ENCODE assay signal across 19 mouse cellular contexts in the genomic region with DNA sequence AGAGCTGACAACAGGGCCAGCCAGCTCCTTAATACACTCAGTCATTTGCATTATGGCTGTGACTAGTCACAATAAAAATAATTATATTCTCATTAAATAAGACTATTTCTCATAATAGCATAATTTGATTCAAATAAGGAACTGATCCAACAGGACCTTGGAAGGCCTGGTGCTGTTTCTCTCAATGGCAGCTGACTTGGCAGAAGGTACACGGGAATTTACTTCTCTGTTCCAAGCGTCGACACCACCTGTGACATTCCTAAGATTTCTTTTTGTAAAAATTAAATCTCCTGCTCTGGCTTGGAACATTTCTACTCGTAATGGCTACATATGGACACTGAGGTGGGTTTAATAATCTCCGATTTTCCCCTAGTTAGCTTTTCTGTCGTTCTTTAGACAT.
A peak's percentile ranks its signal among the peaks of the same experiment; 100 is the strongest.
DNase-seq lines count a peak whose midpoint lies in the region; ATAC-seq and TF ChIP-seq lines count a peak whose summit lies in the region.
"Had no signal": no experiment of that assay in that cellular context is flagged by ENCODE, and none has a peak within 500 bp of the region (broad histone marks: within the 10 kb centered on the region; RNA-seq: fewer than 3 reads in every experiment).

No protein-coding gene starts in this region.

- no peak overlapping the region for H3K9ac ChIP-seq in forebrain, embryonic 14.5 days (ENCODE audit: low read length)
- H3K9ac ChIP-seq in forebrain, embryonic 15.5 days (replicated peaks) = no peak overlapping the region
- no peak overlapping the region for H3K9ac ChIP-seq in midbrain, embryonic 16.5 days (ENCODE audit: low read depth, low read length)
- H3K9ac ChIP-seq: embryonic facial prominence, embryonic 15.5 days; hindbrain, embryonic 13.5 days had no signal

- no peak for TF ChIP-seq CTCF in brain, embryonic 14.5 days (IDR thresholded peaks at IDR 0.05; ENCODE audit: borderline replicate concordance, extremely low read depth, insufficient read depth, insufficient read length)
- TF ChIP-seq CTCF in cerebellum, adult 2 months (IDR thresholded peaks at IDR 0.05; ENCODE audit: borderline replicate concordance, insufficient read depth, low read depth, low read length) = no peak

- peak; percentile 14 for DNase-seq in forebrain, embryonic 14.5 days (ENCODE audit: low spot score)
- peak; percentile 25 for DNase-seq in brain, embryonic 14.5 days (ENCODE audit: low read depth)
- DNase-seq in cerebellum, adult 2 months = peak; percentile 25 to 71
- peak; percentile 20 to 31 for DNase-seq in cerebellum, postnatal 36 days
- DNase-seq in thymus, postnatal 25 days = no peak
- DNase-seq: adrenal gland, postnatal 10 days; embryo, embryonic 11 days; gastrocnemius, adult 2 months; gastrocnemius, postnatal 36 days; heart, adult 11 months; heart, postnatal 10 days; kidney, adult 18-20 months had no signal

- 78% methylated on average over 6 of the region's 6 CpGs for WGBS in forebrain, embryonic 14.5 days
- 57% methylated on average over 6 of the region's 6 CpGs for WGBS in forebrain, embryonic 15.5 days
- WGBS in cerebellum, adult 2 months = 20% methylated on average over 6 of the region's 6 CpGs
- WGBS in midbrain, embryonic 16.5 days = 84% methylated on average over 6 of the region's 6 CpGs

- no peak overlapping the region for H3K4me2 ChIP-seq in forebrain, embryonic 14.5 days (ENCODE audit: low read length)
- no peak overlapping the region for H3K4me2 ChIP-seq in forebrain, embryonic 15.5 days (replicated peaks)
- H3K4me2 ChIP-seq in midbrain, embryonic 16.5 days (ENCODE audit: low read length) = no peak overlapping the region
- H3K4me2 ChIP-seq: embryonic facial prominence, embryonic 15.5 days; hindbrain, embryonic 13.5 days had no signal

- no peaks in the 10 kb centered on the region for H3K4me1 ChIP-seq in forebrain, embryonic 14.5 days (ENCODE audit: control insufficient read depth, insufficient read depth, low read length)
- H3K4me1 ChIP-seq in forebrain, embryonic 15.5 days = 0 out of 2 replicates have a peak, but pooled peaks cover 5% of the 10 kb centered on the region
- H3K4me1 ChIP-seq in cerebellum, adult 2 months (ENCODE audit: control insufficient read depth, insufficient read depth, low read length) = peaks cover 8% of the 10 kb centered on the region
- H3K4me1 ChIP-seq in midbrain, embryonic 16.5 days (ENCODE audit: control insufficient read depth, insufficient read depth, low read length) = no peaks in the 10 kb centered on the region
- H3K4me1 ChIP-seq: embryonic facial prominence, embryonic 15.5 days; forebrain, embryonic 10.5 days; hindbrain, embryonic 13.5 days had no signal

- TF ChIP-seq POLR2A in brain, embryonic 14.5 days (IDR thresholded peaks at IDR 0.05; ENCODE audit: borderline replicate concordance, extremely low read depth, insufficient read depth, insufficient read length, poor library complexity, severe bottlenecking) = no peak
- no peak for TF ChIP-seq POLR2A in cerebellum, adult 2 months (IDR thresholded peaks at IDR 0.05; ENCODE audit: borderline replicate concordance, insufficient read depth, low read length)

- H3K4me3 ChIP-seq in forebrain, embryonic 14.5 days (ENCODE audit: low read depth, low read length) = no peak overlapping the region
- H3K4me3 ChIP-seq in forebrain, embryonic 15.5 days = no peak overlapping the region
- H3K4me3 ChIP-seq in cerebellum, adult 2 months (replicated peaks; ENCODE audit: insufficient read depth, low read depth, low read length) = no peak overlapping the region
- no peak overlapping the region for H3K4me3 ChIP-seq in midbrain, embryonic 16.5 days (ENCODE audit: low read depth, low read length)
- H3K4me3 ChIP-seq: embryonic facial prominence, embryonic 15.5 days; erythroblast, embryonic 14.5 days; forebrain, embryonic 10.5 days; gastrocnemius, adult 2 months; hindbrain, embryonic 13.5 days had no signal

- no peaks in the 10 kb centered on the region for H3K9me3 ChIP-seq in forebrain, embryonic 14.5 days (replicated peaks; ENCODE audit: control insufficient read depth, low read length)
- no peaks in the 10 kb centered on the region for H3K9me3 ChIP-seq in forebrain, embryonic 15.5 days
- H3K9me3 ChIP-seq in midbrain, embryonic 16.5 days (replicated peaks; ENCODE audit: control insufficient read depth, low read length, poor library complexity, severe bottlenecking) = no peaks in the 10 kb centered on the region
- H3K9me3 ChIP-seq: embryonic facial prominence, embryonic 15.5 days; forebrain, embryonic 10.5 days; hindbrain, embryonic 13.5 days had no signal

- no peaks in the 10 kb centered on the region for H3K27me3 ChIP-seq in forebrain, embryonic 14.5 days (replicated peaks; ENCODE audit: control insufficient read depth, insufficient read depth, low read length)
- H3K27me3 ChIP-seq in forebrain, embryonic 15.5 days = no peaks in the 10 kb centered on the region
- H3K27me3 ChIP-seq in cerebellum, adult 2 months (ENCODE audit: control insufficient read depth, insufficient read depth, low read length) = no peaks in the 10 kb centered on the region
- no peaks in the 10 kb centered on the region for H3K27me3 ChIP-seq in midbrain, embryonic 16.5 days (ENCODE audit: control insufficient read depth, insufficient read depth, low read depth, low read length)
- H3K27me3 ChIP-seq: embryonic facial prominence, embryonic 15.5 days; hindbrain, embryonic 13.5 days had no signal

- H3K36me3 ChIP-seq in forebrain, embryonic 14.5 days (ENCODE audit: control insufficient read depth, insufficient read depth, low read length) = no peaks in the 10 kb centered on the region
- H3K36me3 ChIP-seq in forebrain, embryonic 15.5 days = no peaks in the 10 kb centered on the region
- no peaks in the 10 kb centered on the region for H3K36me3 ChIP-seq in midbrain, embryonic 16.5 days (ENCODE audit: control insufficient read depth, insufficient read depth, low read length)
- H3K36me3 ChIP-seq: embryonic facial prominence, embryonic 15.5 days; forebrain, embryonic 10.5 days; hindbrain, embryonic 13.5 days had no signal

- ATAC-seq in forebrain, embryonic 14.5 days = no peak
- ATAC-seq in forebrain, embryonic 15.5 days (replicated peaks) = no peak
- ATAC-seq in midbrain, embryonic 16.5 days = no peak
- ATAC-seq: hindbrain, postnatal 0 days had no signal

- H3K27ac ChIP-seq in forebrain, embryonic 14.5 days (ENCODE audit: low read depth, low read length) = no peak overlapping the region
- no peak overlapping the region for H3K27ac ChIP-seq in forebrain, embryonic 15.5 days (replicated peaks)
- no peak overlapping the region for H3K27ac ChIP-seq in cerebellum, adult 2 months (ENCODE audit: insufficient read depth, low read length)
- no peak overlapping the region for H3K27ac ChIP-seq in midbrain, embryonic 16.5 days (ENCODE audit: low read length)
- H3K27ac ChIP-seq: embryonic facial prominence, embryonic 15.5 days; forebrain, embryonic 10.5 days; gastrocnemius, adult 2 months; hindbrain, embryonic 13.5 days; hindbrain, postnatal 0 days had no signal
